Comparison of ENCODE assay signal across 19 mouse cellular contexts in the genomic region with DNA sequence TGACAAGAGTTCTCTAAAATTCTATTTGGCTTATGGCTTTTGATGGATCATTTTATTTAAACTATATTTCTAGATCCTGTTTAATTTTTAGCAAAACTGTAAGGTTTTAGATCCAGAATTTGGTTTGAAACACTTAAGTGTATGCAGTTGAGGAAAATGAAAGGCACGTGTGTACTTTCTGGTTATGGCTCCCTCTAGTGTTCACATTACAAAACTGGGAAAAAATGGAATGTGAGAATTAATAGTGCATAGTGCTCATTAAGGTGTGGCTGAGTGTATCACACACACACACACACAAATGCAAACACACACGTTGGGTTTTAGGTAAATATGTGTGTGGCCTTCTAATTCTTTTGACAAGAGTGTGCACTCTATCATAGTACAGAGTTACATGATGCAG.
DNase-seq lines count a peak whose midpoint lies in the region; ATAC-seq and TF ChIP-seq lines count a peak whose summit lies in the region.
"Had no signal": no experiment of that assay in that cellular context is flagged by ENCODE, and none has a peak within 500 bp of the region (broad histone marks: within the 10 kb centered on the region; RNA-seq: fewer than 3 reads in every experiment).

No protein-coding gene starts in this region.

- ATAC-seq in monocyte, adult 5-6 weeks (replicated peaks; ENCODE audit: insufficient number of reproducible peaks, low FRiP score, low TSS enrichment, poor library complexity, severe bottlenecking): no peak
- ATAC-seq: forebrain, embryonic 16.5 days; midbrain, embryonic 16.5 days had no signal

- no peak overlapping the region for H3K4me3 ChIP-seq in left cerebral cortex, adult 2 months
- H3K4me3 ChIP-seq: kidney, embryonic 15.5 days; liver, embryonic 15.5 days; neural tube, embryonic 13.5 days had no signal

- intact Hi-C loops in left cerebral cortex, adult 2 months (cut with DNase I): loop anchor here (10.0 kb wide), 4 partner anchors 133 to 1733 kb away; no protein-coding TSS in a partner anchor
- intact Hi-C loops in left cerebral cortex, postnatal 4 days (cut with DNase I): loop anchor here (5.0 to 10.0 kb wide), 3 partner anchors 113 to 843 kb away; no protein-coding TSS in a partner anchor

- no peak for DNase-seq in left cerebral cortex, adult 2 months (ENCODE audit: extremely low spot score in 1 of 2, low spot score in 2 of 2)
- DNase-seq in left cerebral cortex, postnatal 4 days: no peak
- DNase-seq in 3T3-L1 (ENCODE audit: low read depth, low spot score) (peak; percentile 21), 416B (ENCODE audit: low read depth) (peak; percentile 26), R1 (ENCODE audit: low read depth, low spot score) (peak; percentile 34)
- no peak for DNase-seq in left cerebral cortex, adult 18-20 months (ENCODE audit: low spot score in 2 of 2)
- no peak for DNase-seq in frontal cortex, adult 2 months (ENCODE audit: extremely low spot score in 1 of 2, low spot score in 1 of 2)
- DNase-seq: cerebellum, postnatal 14 days; gastrocnemius, postnatal 14 days; heart, postnatal 36 days; layer of hippocampus, adult 9-11 months; thymus, postnatal 4 days had no signal

- no peak overlapping the region for H3K27ac ChIP-seq in left cerebral cortex, adult 2 months
- H3K27ac ChIP-seq: kidney, embryonic 15.5 days; liver, embryonic 15.5 days; macrophage; neural tube, embryonic 13.5 days had no signal

- TF ChIP-seq CTCF in left cerebral cortex, adult 2 months (IDR thresholded peaks at IDR 0.05): peak; percentile 26

Comparison
In these comparisons a context has a peak if more than half of its experiments do, and no peak if none do; other contexts are left out.
1. DNase-seq: peak in 3T3-L1 (single experiment), 416B (single experiment) and R1 (single experiment); none in left cerebral cortex, adult 2 months (0 of 2), left cerebral cortex, postnatal 4 days (single experiment), left cerebral cortex, adult 18-20 months (0 of 2) and frontal cortex, adult 2 months (0 of 2).